Mouse (Mus musculus) liver, embryonic 14.5 days (tissue): Measurements from ENCODE around the gene Cbl.

Source experiments
- CTCF ChIP-seq: IDR thresholded peaks from 2 replicates; pipeline ENCODE4 v1.5.1; 2016; ENCODE audit warnings: antibody characterized with exemption, low read depth, control low read depth
- EP300 ChIP-seq: IDR thresholded peaks from 2 replicates; pipeline ENCODE4 v1.6.1; 2016; ENCODE audit warnings: antibody characterized with exemption, low read depth

GRCm38 (mm10) chr9:44108269-44109055, 125.4 kb downstream of the Cbl start:
- TF ChIP-seq CTCF (no peak), EP300 (no peak)
